Mouse (Mus musculus): Measurements from ENCODE around the gene Mcf2. TPM values are rescaled to one million over a fixed set of nuclear protein-coding genes. Genes with fewer than 3 reads are reported as not detected.

Gene Mcf2
- polyA plus RNA-seq (2012), result not detected in 2 replicates

GRCm38 (mm10) chrX:60178744-60179458 lies at the start of gene Mcf2:
Mcf2 (minus strand) TSS chrX:60179089.
- H3K4me3 ChIP-seq (replicated peaks), result no peak within 1 kb of the TSS

GRCm38 (mm10) chrX:60187726-60188125 lies 8.8 kb upstream of the Mcf2 start:
- TF ChIP-seq TAL1 (IDR thresholded peaks at IDR 0.05; ENCODE audit: low read length) (no peak), GATA1 (IDR thresholded peaks at IDR 0.05; ENCODE audit: low read length) (no peak)
- Histone ChIP-seq H3K4me1 (ENCODE audit: control insufficient read depth) (no peaks in the 10 kb centered on the region), H3K4me3 (replicated peaks) (no peak overlapping the region), H3K9me3 (ENCODE audit: control insufficient read depth, low read length) (no peaks in the 10 kb centered on the region), H3K27me3 (ENCODE audit: control insufficient read depth) (no peaks in the 10 kb centered on the region), H3K36me3 (ENCODE audit: control insufficient read depth) (no peaks in the 10 kb centered on the region)

More at GRCm38 (mm10) chrX:60178744-60179458, at the start of gene Mcf2:
- Histone ChIP-seq H3K27me3 (ENCODE audit: control insufficient read depth) (peaks cover 32% of the 10 kb centered on the region), H3K4me1 (ENCODE audit: control insufficient read depth) (no peaks in the 10 kb centered on the region), H3K36me3 (ENCODE audit: control insufficient read depth) (no peaks in the 10 kb centered on the region), H3K9me3 (ENCODE audit: control insufficient read depth, low read length) (no peaks in the 10 kb centered on the region)
- no peak for TF ChIP-seq GATA1 (IDR thresholded peaks at IDR 0.05; ENCODE audit: low read length)
- no peak for TF ChIP-seq TAL1 (IDR thresholded peaks at IDR 0.05; ENCODE audit: low read length)

GRCm38 (mm10) chrX:60182611-60183010 lies 3.7 kb upstream of the Mcf2 start:
- H3K9me3 ChIP-seq (ENCODE audit: control insufficient read depth, low read length), result no peaks in the 10 kb centered on the region
- no peaks in the 10 kb centered on the region for H3K36me3 ChIP-seq (ENCODE audit: control insufficient read depth)
- TF ChIP-seq TAL1 (IDR thresholded peaks at IDR 0.05; ENCODE audit: low read length), result no peak
- no peak for TF ChIP-seq GATA1 (IDR thresholded peaks at IDR 0.05; ENCODE audit: low read length)
- no peak overlapping the region for H3K4me3 ChIP-seq (replicated peaks)
- peaks cover 21% of the 10 kb centered on the region for H3K27me3 ChIP-seq (ENCODE audit: control insufficient read depth)
- H3K4me1 ChIP-seq (ENCODE audit: control insufficient read depth), result no peaks in the 10 kb centered on the region

GRCm38 (mm10) chrX:60178025-60178743 lies 705 bp downstream of the Mcf2 start:
- no peak overlapping the region for H3K4me3 ChIP-seq (replicated peaks)
- H3K27me3 ChIP-seq (ENCODE audit: control insufficient read depth), result peaks cover 32% of the 10 kb centered on the region
- H3K4me1 ChIP-seq (ENCODE audit: control insufficient read depth), result no peaks in the 10 kb centered on the region
- H3K36me3 ChIP-seq (ENCODE audit: control insufficient read depth), result no peaks in the 10 kb centered on the region
- TF ChIP-seq GATA1 (IDR thresholded peaks at IDR 0.05; ENCODE audit: low read length) (no peak), TAL1 (IDR thresholded peaks at IDR 0.05; ENCODE audit: low read length) (no peak)
- H3K9me3 ChIP-seq (ENCODE audit: control insufficient read depth, low read length), result no peaks in the 10 kb centered on the region

- no peaks in the 10 kb centered on the region for H3K27me3 ChIP-seq (ENCODE audit: control insufficient read depth)
- no peaks in the 10 kb centered on the region for H3K9me3 ChIP-seq (ENCODE audit: control insufficient read depth, low read length)
- no peaks in the 10 kb centered on the region for H3K4me1 ChIP-seq (ENCODE audit: control insufficient read depth)
- no peaks in the 10 kb centered on the region for H3K36me3 ChIP-seq (ENCODE audit: control insufficient read depth)
- H3K4me3 ChIP-seq (replicated peaks), result no peak overlapping the region
- TF ChIP-seq TAL1 (IDR thresholded peaks at IDR 0.05; ENCODE audit: low read length), result no peak
- TF ChIP-seq GATA1 (IDR thresholded peaks at IDR 0.05; ENCODE audit: low read length), result no peak
Measured at GRCm38 (mm10) chrX:60170106-60170505, 8.8 kb downstream of the Mcf2 start.

GRCm38 (mm10) chrX:60169511-60169910 lies 9.4 kb downstream of the Mcf2 start:
- no peaks in the 10 kb centered on the region for H3K27me3 ChIP-seq (ENCODE audit: control insufficient read depth)
- no peak overlapping the region for H3K4me3 ChIP-seq (replicated peaks)

GRCm38 (mm10) chrX:60168796-60169195 lies 10.1 kb downstream of the Mcf2 start:
- Histone ChIP-seq H3K4me3 (replicated peaks) (no peak overlapping the region), H3K4me1 (ENCODE audit: control insufficient read depth) (no peaks in the 10 kb centered on the region), H3K27me3 (ENCODE audit: control insufficient read depth) (no peaks in the 10 kb centered on the region), H3K36me3 (ENCODE audit: control insufficient read depth) (no peaks in the 10 kb centered on the region), H3K9me3 (ENCODE audit: control insufficient read depth, low read length) (no peaks in the 10 kb centered on the region)
- TF ChIP-seq GATA1 (IDR thresholded peaks at IDR 0.05; ENCODE audit: low read length), result no peak

More at GRCm38 (mm10) chrX:60169511-60169910, 9.4 kb downstream of the Mcf2 start:
- H3K4me1 ChIP-seq (ENCODE audit: control insufficient read depth), result no peaks in the 10 kb centered on the region
- TF ChIP-seq GATA1 (IDR thresholded peaks at IDR 0.05; ENCODE audit: low read length) (no peak), TAL1 (IDR thresholded peaks at IDR 0.05; ENCODE audit: low read length) (no peak)
- no peaks in the 10 kb centered on the region for H3K36me3 ChIP-seq (ENCODE audit: control insufficient read depth)
- no peaks in the 10 kb centered on the region for H3K9me3 ChIP-seq (ENCODE audit: control insufficient read depth, low read length)

GRCm38 (mm10) chrX:60147268-60147974 lies 31.5 kb downstream of the Mcf2 start:
- Histone ChIP-seq H3K4me3 (replicated peaks) (no peak overlapping the region), H3K4me1 (ENCODE audit: control insufficient read depth) (no peaks in the 10 kb centered on the region), H3K27me3 (ENCODE audit: control insufficient read depth) (no peaks in the 10 kb centered on the region; the same call in 1 of the 2 replicates), H3K9me3 (ENCODE audit: control insufficient read depth, low read length) (no peaks in the 10 kb centered on the region), H3K36me3 (ENCODE audit: control insufficient read depth) (no peaks in the 10 kb centered on the region)
- no peak for TF ChIP-seq GATA1 (IDR thresholded peaks at IDR 0.05; ENCODE audit: low read length)

GRCm38 (mm10) chrX:60075359-60075758 lies 103.5 kb downstream of the Mcf2 start:
- no peaks in the 10 kb centered on the region for H3K4me1 ChIP-seq (ENCODE audit: control insufficient read depth)
- no peak overlapping the region for H3K4me3 ChIP-seq (replicated peaks)
- H3K27me3 ChIP-seq (ENCODE audit: control insufficient read depth), result no peaks in the 10 kb centered on the region
- no peaks in the 10 kb centered on the region for H3K36me3 ChIP-seq (ENCODE audit: control insufficient read depth)
- H3K9me3 ChIP-seq (ENCODE audit: control insufficient read depth, low read length), result no peaks in the 10 kb centered on the region
- no peak for TF ChIP-seq TAL1 (IDR thresholded peaks at IDR 0.05; ENCODE audit: low read length)
- TF ChIP-seq GATA1 (IDR thresholded peaks at IDR 0.05; ENCODE audit: low read length), result no peak

Measured in erythroblast, embryonic 14.5 days (primary cell).